Mouse (Mus musculus) C2C12 (cell line): Measurements from ENCODE around the gene Mlxipl.

ENCODE experiments used
- CEBPB ChIP-seq: IDR thresholded peaks from one replicate; pipeline ENCODE4 v1.6.1; 2011; ENCODE audit warnings: low read depth, mild to moderate bottlenecking, control low read depth, moderate library complexity
- CTCF ChIP-seq: IDR thresholded peaks from one replicate; pipeline ENCODE4 v1.5.1; 2011; ENCODE audit not compliant: control insufficient read depth, insufficient read depth, insufficient read length
- FOSL1 ChIP-seq: IDR thresholded peaks from one replicate; pipeline ENCODE4 v1.8.0; 2011; ENCODE audit warnings: mild to moderate bottlenecking, low read length; ENCODE audit not compliant: poor library complexity, insufficient read depth, severe bottlenecking
- MAX ChIP-seq: IDR thresholded peaks from one replicate; pipeline ENCODE4 v1.6.1; 2011; ENCODE audit warnings: mild to moderate bottlenecking, control low read depth
- MYOG ChIP-seq: IDR thresholded peaks from one replicate; pipeline ENCODE4 v1.6.1; 2011; ENCODE audit not compliant: control insufficient read depth, insufficient read length; ENCODE audit errors: extremely low read depth
- USF1 ChIP-seq: IDR thresholded peaks from one replicate; pipeline ENCODE4 v1.6.1; 2011; ENCODE audit warnings: low read depth, mild to moderate bottlenecking, control low read depth, moderate library complexity

DNA sequence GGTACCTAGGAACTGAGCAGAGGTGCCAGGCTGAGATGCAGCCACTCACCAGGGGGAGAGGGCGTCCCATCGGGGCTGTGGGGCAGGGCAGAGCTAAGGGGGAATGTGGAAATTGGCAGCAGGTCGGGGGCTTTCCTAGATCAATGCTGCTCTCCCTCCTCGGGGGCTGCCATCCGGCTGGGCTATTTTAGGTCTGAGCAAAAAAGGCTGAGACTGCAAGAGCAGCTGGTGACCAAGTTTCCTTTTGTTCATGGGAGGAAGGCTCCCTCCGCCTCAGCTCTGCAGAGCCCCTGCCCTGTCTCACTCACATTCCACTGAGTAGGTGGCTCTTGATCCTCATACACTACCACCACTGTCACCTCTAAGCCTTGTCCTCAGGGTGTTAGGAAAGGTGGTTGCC is 49.6 kb upstream of the Mlxipl start:
- TF ChIP-seq CTCF (no peak), CEBPB (no peak), USF1 (no peak), FOSL1 (no peak), MAX (no peak), MYOG (no peak)
